Mouse (Mus musculus) liver (tissue): ENCODE measurements at regions not wholly inside any gene's neighbourhood (a gene's known extent, or its start where the extent isn't known, plus 50 kb on each side); places are given as distances from the start of the nearest gene placed in this dataset.

Experiments
- DNase-seq: peaks from one replicate; pipeline ENCODE4 v3.0.0-alpha.2; 2020; ENCODE audit warnings: mixed read lengths

GRCm38 (mm10) chr3:115766153-115766552, 51.3 kb upstream of the S1pr1 start:
- no peak for DNase-seq

- no peak for DNase-seq
These were observed 53.4 kb upstream of the S1pr1 start for GRCm38 (mm10) chr3:115768290-115768689.

- DNase-seq: peak; percentile 8
These were observed 54.1 kb upstream of the S1pr1 start for GRCm38 (mm10) chr3:115768761-115769530.

- DNase-seq: no peak
These were observed 57.8 kb upstream of the S1pr1 start for GRCm38 (mm10) chr3:115772676-115773075.

GRCm38 (mm10) chr3:115774321-115774720, 59.4 kb upstream of the S1pr1 start:
- DNase-seq: no peak

GRCm38 (mm10) chr3:115774723-115775122, 59.9 kb upstream of the S1pr1 start:
- no peak for DNase-seq

- no peak for DNase-seq
These were observed 64.4 kb upstream of the S1pr1 start for GRCm38 (mm10) chr3:115779144-115779890.

- DNase-seq: no peak
These were observed 65.0 kb upstream of the S1pr1 start for GRCm38 (mm10) chr3:115779906-115780305.

- DNase-seq: no peak
These were observed 67.9 kb upstream of the S1pr1 start for GRCm38 (mm10) chr3:115782726-115783125.

- no peak for DNase-seq
These were observed 72.5 kb upstream of the S1pr1 start for GRCm38 (mm10) chr3:115787360-115787759.

- DNase-seq: no peak
These were observed 73.7 kb upstream of the S1pr1 start for GRCm38 (mm10) chr3:115788525-115788924.

- DNase-seq: no peak
These were observed 74.2 kb upstream of the S1pr1 start for GRCm38 (mm10) chr3:115789063-115789462.

GRCm38 (mm10) chr3:115792606-115793005, 77.7 kb upstream of the S1pr1 start:
- peak; percentile 68 for DNase-seq

- DNase-seq: peak; percentile 43
These were observed 78.6 kb upstream of the S1pr1 start for GRCm38 (mm10) chr3:115793344-115794059.

GRCm38 (mm10) chr3:115799326-115799725, 84.5 kb upstream of the S1pr1 start:
- DNase-seq: no peak

GRCm38 (mm10) chr3:115799981-115800380, 85.1 kb upstream of the S1pr1 start:
- no peak for DNase-seq

GRCm38 (mm10) chr3:115800873-115801272, 86.0 kb upstream of the S1pr1 start:
- DNase-seq: peak; percentile 24

GRCm38 (mm10) chr3:115801581-115802200, 85.9 kb upstream of the Dph5 start:
- DNase-seq: no peak

GRCm38 (mm10) chr3:115804616-115805015, 83.0 kb upstream of the Dph5 start:
- DNase-seq: no peak

- no peak for DNase-seq
These were observed 80.6 kb upstream of the Dph5 start for GRCm38 (mm10) chr3:115807032-115807431.

GRCm38 (mm10) chr3:115815168-115815567, 72.5 kb upstream of the Dph5 start:
- peak; percentile 17 for DNase-seq

GRCm38 (mm10) chr3:115815571-115816156, 72.0 kb upstream of the Dph5 start:
- DNase-seq: peak; percentile 40
